Mouse (Mus musculus): Measurements from ENCODE around the gene Fbxo22.
"Not testable (repeated sequence)": the region's sequence is repeated elsewhere in the genome, so short reads cannot be mapped to it uniquely, and the experiment has no call there.

The Fbxo22 gene

GRCm38 (mm10) chr9:55208790-55209481 lies at the start of gene Fbxo22:
Fbxo22 (plus strand) TSS chr9:55208925.
- peak; percentile 88 for DNase-seq

DNA sequence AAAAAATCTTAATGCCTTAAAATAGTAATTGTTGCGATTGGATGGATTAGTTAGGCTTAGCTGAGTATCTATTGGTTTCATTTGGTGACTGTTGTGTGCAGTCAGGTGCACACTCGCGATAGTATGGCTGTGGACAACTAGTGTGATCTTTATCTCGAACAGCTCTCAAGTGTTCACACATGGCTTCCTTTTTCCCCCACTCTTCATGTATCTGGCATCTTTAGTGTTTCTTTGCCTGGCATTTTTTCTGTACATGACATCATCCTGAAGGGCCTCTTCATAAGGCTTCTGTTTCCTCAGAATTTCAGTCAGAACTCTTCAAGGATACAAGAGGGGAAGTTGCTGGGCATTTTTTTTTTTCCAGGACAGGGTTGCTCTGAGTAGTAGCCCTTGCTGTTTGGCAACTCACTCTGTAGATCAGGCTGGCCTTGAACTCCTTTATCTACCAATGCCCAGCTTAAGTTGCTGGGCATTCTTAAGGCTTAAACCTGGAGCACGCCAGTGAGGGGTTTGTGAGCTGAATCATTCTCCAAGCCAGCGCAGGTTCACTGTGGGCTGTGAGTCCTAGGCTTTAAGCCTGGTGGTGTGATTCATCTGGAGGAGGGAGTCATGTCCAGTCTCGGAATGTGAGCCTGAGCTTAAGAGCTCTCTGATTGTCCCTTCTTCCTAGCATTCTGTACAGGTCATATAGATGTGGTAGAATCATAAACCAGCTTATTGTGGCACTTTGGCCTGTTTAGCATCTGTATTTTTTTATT lies 37.9 kb upstream of the Fbxo22 start:
- no peak for DNase-seq

DNA sequence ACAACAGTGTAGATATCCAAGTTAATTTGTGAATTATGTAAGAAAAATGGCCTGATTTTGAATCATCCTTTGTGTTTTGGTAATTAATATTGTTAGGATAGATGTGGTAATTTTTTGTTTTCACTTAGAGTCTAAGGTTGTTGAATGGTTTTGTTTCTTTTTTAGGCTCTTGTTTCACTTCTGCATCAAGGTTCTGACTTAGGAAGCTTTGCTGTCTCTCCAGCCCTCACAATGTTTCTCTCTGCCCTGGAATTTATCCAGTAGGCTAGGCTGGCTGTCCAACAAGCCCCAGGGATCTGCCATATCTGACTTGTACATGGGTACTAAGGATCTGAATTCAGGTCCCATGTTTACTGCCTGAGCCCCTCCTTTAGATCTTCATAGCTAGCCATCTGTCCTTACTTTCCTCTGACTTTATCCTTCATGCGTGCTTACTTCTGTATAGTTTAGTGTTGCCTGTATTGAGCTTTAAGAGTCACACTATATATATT lies 36.5 kb upstream of the Fbxo22 start:
- DNase-seq: no peak

DNA sequence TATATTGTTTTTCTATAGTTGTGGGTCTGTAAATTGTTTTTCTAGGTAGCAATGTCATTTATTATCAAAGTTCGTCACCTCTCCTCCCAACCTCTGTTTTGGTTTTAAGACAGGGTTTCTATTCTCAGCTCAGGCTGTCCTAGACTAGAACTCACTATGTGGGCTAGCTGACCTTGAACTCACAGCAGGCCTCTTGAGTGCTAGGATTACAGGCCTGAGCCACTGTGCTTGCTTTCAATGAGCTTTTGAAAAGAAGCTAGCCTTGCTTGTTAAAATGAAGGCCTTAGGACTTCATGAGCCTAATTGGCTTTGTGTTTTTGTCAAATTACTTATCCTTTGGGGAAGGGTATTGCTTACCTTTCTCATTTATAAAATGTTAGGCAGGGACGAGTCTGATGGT lies 34.5 kb upstream of the Fbxo22 start:
- DNase-seq: no peak

DNA sequence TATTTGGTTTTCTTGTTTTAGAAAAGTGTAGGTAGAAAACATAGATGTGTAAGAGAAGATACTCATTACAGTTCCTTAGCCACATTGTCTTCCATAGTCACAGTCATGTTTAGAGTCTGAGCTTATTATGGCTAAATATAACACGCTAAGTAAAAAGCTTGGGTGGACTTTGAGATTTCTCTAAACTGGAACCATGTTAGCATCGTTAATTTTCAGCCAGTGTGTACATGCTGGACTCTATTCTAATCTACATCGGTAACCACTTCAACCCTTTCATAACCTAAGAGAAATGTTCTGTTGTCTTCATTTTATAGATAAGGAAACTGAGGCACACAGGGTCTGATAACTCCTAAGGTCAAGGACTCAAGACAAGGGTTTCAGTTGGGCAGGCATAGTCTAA lies 12.8 kb upstream of the Fbxo22 start:
- DNase-seq: no peak

DNA sequence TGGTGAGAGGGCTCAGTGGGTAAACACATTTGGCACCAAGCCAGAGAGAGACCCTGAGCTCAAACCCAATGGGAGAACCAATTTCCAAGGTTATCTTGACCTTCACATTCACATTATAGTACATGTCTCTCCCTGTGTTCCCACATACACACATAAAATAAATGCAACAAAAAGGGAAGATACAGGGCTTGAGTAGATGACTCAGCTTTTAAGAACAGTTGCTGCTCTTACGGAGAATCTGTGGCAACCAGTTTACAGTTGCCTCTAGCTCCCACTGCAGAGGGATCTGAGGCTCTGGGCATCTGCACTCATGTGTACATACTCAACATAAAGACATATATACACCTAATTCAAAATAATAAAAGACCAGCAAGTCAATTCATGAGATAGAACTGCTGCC lies 10.5 kb upstream of the Fbxo22 start:
- DNase-seq: no peak

DNA sequence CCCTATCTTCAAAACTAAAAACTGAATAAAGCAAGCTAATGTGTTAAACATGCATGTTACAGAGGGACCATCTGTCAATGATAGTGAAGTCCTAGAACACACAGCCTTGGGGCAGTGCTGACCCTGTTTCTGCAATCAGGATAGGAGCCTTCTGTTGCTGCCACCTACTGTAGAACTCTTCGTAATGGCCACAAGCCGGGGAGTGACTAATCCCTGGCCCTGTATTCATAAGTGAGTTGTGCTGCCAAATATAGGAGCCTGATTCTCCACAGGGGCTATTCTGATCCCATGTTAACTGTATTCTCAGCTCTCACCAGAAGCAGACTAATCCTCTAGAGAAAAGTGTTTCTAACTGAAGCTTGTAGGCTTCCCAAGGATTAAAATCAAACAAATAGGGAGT lies 9.4 kb upstream of the Fbxo22 start:
- DNase-seq: peak; percentile 77

- no peak for DNase-seq
These were observed 301 bp upstream of the Fbxo22 start for GRCm38 (mm10) chr9:55208458-55208789.

DNA sequence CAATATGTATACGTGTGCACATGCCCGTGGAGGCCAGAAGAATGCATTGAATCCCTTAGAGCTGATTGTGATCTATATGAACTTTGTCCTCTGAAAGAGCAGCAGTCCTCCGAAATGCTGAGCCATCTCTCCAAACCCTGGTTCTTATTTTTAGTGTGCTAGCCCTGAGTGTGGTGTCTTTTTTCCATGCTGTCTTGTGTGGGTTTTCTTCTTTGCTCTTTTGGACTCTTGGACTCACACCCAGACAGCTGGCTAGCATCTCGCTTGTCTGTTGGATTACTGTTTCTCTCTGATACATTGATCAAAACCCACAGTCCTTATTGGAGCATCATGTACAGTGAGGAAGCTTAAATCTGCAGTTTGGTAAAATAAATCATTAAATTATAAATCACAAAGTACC lies 2.9 kb downstream of the Fbxo22 start:
- no peak for DNase-seq

DNA sequence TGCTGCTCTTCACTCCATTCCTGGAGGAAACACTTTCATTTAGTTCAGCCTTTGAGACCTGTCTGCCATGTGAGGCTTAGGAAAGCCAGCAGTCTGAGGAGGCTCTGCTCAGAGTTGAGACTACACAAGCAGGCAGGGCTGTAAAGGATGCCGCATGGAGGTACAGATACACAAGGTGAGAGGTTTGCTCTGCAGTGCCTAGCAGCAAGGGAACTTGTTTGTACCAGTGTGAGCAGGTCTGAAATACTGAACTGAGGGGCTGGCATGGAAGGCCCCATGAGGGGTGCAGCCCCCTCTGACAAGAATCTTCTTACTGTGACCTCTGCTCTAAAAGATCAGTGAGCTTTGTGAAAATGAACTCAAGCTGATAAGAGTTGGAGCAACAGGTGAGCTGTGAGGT lies 4.7 kb downstream of the Fbxo22 start:
- DNase-seq: no peak

DNA sequence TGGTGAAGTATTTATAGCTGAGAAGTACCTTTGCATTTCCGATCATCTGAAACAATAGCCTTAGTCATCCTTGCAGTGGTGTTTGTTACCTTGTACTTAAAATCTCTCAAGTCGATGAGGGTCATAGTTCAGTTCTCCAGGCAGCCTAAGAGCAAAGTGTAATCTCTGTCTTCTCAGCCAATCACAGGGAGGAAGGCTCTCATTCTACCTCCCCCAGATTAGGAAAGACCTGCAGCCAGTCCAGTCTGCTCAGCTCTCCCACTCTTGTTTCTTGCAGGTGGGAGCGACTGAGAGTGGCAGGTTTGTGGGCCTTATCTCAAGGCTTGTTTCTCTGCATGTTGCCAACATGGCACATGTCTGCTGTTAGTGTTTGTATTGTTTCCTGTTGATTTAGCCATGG lies 6.3 kb downstream of the Fbxo22 start:
- DNase-seq: no peak

- no peak for DNase-seq
These were observed 6.9 kb downstream of the Fbxo22 start for GRCm38 (mm10) chr9:55215648-55216047.

DNA sequence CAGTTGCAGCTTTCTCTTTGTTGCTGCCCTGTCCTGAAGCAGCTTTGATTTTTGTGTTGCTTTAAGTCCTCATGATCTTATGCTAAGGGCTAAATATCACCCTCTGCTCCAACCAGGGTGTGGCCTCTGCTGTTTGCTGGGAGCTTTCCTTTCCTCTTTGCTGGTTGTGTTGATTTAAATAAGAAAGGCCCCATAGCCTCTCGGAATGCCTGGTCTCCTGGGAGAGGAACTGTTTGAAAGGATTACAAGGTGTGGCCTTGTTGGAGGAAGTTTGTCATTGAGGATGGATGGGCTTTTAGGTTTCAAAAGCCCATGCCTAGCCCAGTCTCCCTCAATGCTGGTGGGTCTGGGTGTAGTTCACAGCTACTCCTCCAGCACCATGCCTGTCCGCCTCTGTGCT lies 7.4 kb downstream of the Fbxo22 start:
- DNase-seq: no peak

GRCm38 (mm10) chr9:55217381-55217780 lies 8.7 kb downstream of the Fbxo22 start:
- no peak for DNase-seq

DNA sequence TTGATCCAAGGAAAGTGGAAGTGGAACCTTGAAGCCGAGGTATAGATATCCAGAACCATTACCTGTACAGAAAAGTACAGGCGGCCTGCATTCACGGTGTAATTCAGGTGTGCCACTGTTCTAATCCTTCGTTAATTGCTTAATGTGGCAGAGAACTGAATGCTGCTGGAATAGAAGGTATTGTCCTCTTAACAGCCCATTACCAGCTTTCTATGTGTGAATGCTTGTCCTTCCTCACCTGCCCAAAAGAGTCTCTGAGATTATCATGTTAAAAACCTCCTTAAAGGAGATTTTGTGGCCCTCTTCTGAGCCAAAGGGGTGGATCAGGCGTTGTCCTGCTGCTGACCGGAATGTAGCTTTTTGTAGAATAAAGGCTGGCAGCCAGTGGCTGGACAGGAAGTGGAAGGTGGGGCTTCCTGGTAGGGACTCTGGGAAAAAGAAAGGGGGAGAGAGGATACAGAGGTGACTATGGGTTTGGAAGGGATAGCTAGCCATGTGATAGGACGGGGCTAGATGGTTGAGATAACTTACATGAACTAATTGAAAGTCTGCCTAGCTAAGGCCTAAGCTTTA lies 16.5 kb downstream of the Fbxo22 start:
- no peak for DNase-seq

DNA sequence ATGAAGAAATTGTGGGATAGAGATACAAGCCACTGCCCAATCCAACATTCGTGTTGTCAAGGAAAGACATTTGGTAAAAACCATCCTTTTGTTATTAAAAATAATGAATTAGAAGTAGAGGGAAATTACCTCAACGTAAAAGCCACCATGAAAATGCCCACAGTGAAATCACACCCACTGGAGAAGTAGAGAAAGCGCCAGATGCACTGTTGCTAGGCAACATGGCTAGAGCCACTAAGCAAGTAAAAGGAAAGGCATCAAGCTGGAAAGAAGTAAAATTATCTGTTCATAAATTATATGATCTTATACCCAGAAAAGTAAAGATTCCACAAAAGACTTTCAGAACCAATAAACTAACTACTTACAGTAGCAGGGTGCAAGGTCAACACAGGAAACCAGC lies 17.5 kb downstream of the Fbxo22 start:
- no peak for DNase-seq

DNA sequence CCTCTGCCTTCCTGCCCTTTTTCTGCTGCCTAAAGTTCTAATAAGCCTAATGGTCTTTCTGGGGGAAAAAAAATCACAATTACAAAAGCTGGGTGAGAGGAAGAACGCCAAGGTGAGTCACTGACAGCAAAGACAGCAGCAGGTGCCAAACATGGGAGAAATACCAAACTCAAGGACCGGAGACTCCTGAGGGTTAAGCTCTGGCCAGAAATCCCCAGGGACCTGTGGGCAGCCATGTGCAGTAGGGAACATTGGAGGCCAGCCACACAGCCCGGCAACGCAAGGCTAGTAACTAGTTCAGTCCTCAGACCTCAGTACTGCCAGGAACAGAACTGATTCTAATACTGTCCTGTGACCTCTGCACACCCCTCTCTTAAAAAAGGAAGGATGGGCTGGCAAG lies 19.4 kb downstream of the Fbxo22 start:
- no peak for DNase-seq

- no peak for DNase-seq
These were observed 20.3 kb downstream of the Fbxo22 start for GRCm38 (mm10) chr9:55229010-55229409.

GRCm38 (mm10) chr9:55231544-55231943 lies 22.8 kb downstream of the Fbxo22 start:
- DNase-seq: peak; percentile 81

DNA sequence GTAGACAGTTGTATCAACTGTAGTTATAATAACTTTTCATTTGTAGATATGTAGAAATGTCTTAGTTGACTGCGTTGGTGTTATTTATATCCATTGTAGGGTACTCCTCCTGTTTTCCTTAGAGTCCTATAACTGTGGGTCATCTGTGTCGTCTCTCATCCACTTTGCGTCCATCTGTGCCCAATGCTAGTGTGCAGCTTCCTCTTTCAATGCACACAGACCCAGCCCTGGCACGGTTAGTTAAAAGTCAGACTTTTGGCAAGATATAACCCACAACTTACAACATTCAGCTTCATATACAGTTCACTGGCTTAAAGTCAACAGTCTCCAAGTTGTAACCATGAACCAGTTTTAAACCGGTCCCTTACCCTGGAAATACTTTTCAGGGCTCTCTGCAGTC lies 23.4 kb downstream of the Fbxo22 start:
- DNase-seq: no peak

- no peak for DNase-seq
These were observed 23.9 kb downstream of the Fbxo22 start for GRCm38 (mm10) chr9:55232586-55232985.

DNA sequence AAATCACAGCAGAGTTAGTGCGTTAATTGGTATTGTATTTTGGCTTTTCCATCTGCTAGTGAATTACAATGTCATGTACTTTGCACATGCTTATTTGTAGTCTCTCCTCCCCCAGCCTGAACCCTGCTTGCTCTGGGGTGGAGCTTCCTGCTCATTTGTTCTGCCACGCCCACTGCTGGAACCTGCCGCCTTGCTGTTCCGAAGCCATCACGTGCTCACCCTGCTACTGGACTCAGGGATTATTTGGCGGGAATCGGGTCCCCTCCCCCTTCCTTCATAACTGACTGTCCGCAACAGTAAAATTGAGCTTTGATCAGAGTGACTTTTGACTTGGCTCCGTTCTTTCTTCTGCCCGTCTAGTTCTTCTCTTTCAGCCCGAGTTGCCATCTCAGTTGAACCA lies 24.4 kb downstream of the Fbxo22 start:
- not testable (repeated sequence) for DNase-seq

DNA sequence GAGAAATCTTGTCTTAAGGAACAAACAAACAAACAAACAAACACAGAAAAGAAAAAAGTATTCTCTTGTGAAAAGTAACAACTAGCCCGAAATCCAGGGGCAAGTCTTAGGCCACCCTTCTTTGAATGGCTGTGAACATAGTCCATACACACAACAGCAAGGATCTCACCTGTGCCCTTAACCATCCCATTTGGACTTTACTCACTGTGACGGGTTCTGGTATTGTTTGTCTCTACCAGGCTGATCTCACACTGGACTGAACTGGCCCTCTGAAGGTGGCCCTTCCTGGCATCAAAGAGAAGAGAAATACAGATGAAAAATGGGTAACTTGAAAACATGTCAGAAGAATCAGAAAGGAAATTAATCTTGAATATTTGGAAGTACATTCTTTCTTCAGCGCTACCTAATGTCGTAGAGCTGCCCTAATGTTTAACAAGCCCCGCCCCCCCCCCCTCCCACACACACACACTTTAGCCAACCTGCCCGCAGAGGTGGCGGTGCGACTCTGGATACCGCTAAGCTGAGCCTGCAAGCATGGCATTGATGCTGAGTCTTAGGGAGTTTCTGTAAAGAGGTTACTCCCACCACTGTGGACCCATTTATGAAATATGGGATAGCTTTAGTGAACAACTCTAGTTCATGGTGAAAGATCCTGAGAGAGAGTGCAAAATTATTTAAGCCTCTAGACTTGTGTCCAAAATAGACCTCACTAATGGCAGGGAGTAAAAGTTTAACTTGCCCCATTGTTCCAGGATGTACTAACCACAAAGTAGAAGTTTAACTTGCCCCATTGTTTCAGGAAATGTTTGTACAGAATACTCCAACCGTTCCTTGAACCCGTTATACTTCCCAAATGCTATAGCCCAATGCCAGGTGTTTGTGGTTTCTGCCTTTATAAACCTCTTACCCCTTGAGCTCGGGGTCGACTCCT lies 27.8 kb downstream of the Fbxo22 start:
- no peak for DNase-seq

All from cerebellum, adult 9-11 months (tissue).